Mouse (Mus musculus): ENCODE measurements around the gene Traf7.

DNA sequence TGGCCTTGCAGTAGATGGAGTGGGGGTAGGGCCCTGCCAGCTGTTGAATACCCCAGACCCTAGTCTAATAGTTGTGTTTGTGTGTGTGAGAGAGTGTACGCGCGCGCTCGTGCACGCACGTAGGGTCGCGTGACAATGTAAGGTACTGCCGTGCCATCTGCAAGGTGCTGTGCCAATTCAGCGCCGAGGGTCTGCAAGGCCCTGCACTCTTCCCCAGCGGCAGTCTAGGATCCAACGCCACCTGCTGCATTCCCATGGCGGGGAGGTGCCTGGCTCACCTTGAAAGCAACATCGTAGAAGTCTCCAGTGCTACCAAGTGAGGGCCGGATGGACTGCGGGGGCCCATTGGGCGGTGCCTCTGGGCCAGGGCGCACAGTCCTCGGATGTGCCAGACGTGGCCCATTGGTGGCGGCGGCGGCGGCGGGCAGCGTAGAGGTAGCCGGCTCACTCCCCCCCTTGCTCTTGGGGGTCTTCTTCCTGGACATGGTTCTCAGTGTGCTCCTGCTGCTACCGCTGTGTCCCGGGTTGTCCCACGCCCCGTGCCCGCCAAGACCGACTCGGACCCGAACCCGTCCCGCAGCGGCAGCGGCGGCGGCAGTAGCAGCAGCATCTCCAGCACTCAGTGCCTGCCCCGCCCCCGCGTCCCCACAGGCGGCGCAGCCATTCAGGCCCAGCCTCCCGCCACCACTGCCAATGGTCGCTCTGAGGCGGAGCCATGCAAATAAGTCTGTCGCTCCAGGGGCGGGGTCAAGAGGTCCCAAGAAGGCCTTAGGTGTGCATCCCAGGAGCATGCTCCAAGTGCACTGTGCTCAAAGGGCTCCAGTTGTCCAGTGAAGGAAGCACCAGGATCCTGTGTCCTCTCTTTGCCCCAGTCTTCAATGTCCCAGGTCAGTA is 5.6 kb upstream of the Traf7 start:
- no peak for TF ChIP-seq GATA1 (IDR thresholded peaks at IDR 0.05; ENCODE audit: low read length)
- no peak for TF ChIP-seq TAL1 (IDR thresholded peaks at IDR 0.05; ENCODE audit: low read length)

Data from erythroblast, embryonic 14.5 days (primary cell).